Mouse (Mus musculus) ovary, postnatal 36 days (tissue): ENCODE measurements around the gene Gtf3c1.
"Not testable (repeated sequence)": the region's sequence is repeated elsewhere in the genome, so short reads cannot be mapped to it uniquely, and the experiment has no call there.

Experiments
- DNase-seq: peaks from one replicate; pipeline ENCODE4 v3.0.0; 2022; ENCODE audit warnings: low spot score, mixed read lengths

Gene Gtf3c1

DNA sequence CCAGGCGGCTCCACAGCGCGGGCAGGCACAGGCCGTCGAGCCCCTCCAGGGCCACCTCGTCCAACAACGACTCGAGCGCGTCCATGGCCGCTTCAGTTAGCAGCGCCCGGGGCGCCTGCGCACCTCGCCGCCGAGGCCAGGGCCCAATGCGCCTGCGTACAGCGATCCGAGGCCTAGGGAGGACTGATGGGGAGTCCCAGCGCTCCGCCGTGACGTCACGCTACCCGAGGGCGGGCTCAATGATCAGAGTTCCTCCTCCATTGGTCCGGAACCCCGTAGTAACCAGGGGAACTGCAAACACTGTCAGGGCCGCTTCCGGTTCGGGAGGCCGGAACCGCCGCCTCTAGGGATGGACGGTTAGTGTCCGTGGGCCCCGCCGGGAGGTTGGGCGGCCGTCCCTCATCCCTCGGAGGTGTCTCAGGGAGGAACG lies at the start of gene Gtf3c1, which contains the start of gene D430042O09Rik:
Gene Gtf3c1 (minus strand): TSS at position 188 of the 430 bp plus-strand sequence.
Gene D430042O09Rik (plus strand): TSS at position 296 of the 430 bp plus-strand sequence.
- peak; percentile 100 for DNase-seq

DNA sequence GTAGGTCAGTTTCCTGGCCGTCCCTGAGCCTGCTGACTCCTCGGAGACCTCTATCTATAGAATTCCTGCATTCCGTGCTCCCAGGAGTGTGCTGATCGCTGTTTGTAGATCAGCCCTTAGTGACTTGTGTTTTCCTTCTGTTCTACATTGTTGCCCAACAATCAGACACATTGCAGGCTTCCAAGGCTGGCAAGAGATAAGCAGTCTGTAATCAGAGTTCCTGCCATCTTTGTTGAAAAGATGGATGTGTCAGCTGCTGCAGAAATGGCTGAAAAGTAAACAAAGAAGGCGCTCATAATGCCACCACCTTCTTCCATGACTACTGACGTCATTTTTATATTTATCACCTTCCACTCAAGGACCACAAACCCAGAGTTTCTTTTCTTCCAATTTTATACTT lies 49.2 kb upstream of the Gtf3c1 start:
- DNase-seq = no peak

DNA sequence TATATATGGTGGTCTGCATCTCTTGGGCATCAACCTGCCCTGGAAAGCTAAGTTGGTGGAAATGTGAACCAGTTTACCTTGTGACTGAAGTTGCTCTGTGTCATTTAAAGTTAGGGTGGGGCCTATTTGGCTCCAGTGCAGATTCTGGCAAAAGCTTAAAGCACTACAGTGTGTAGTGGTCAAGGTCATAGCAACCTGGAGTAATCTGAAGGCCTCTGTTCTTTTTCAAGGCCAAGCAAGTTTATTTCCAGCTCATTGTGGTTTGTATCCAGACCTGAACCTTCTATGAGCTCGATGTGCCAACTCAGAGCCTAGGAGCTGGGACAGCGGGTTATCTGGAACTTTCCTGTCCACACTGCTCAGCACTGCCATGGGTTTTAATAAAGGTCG lies 45.7 kb upstream of the Gtf3c1 start:
- DNase-seq = no peak

DNA sequence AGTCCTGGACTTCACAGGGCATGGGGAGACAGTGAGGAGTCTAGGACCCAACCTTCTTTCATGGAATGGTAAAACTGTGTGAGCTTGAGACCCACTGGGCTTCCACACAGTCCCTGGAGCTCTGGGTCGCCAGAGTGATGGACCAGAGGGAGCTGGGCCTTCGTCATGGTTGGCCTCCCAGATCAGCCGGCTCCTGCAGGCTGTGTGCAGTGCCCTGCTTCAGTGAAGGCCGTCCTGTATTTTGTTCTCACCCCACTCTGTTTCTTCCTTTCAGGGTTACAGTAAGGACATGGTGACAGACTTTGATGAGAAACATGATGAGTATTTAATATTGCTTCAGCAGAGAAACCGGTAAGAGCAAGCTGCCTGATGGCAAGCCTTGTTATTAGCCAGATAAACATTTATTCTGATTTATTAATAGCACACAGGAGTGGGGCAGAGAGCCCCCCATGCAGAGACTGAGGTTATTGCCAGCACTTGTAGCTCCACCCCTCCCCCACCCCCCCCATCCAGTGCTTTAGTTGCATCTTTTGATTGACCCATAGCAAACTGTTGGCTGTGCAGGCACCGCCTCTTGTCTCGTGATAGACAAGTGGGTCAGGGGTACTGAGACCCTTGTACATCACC lies 45.2 kb upstream of the Gtf3c1 start:
- no peak for DNase-seq

DNA sequence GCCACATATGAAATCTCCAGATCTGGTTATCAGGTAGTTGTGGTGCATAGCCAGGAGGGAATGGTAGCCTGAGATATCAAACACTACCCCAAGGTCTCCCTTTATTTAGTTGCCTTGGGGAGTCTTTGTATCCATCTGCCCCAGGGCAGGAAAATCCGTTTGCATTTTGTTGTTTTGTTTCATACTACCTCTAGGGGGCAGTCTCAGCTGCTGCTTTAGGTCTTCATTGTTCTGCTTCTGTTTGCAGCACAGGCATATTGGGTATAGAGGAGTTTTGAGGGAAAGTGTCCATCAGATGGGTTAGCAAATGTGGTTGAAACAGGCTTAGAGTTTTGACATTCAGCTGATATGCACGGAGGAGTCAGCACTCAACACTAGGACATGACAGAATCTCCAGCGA lies 40.6 kb upstream of the Gtf3c1 start:
- no peak for DNase-seq

DNA sequence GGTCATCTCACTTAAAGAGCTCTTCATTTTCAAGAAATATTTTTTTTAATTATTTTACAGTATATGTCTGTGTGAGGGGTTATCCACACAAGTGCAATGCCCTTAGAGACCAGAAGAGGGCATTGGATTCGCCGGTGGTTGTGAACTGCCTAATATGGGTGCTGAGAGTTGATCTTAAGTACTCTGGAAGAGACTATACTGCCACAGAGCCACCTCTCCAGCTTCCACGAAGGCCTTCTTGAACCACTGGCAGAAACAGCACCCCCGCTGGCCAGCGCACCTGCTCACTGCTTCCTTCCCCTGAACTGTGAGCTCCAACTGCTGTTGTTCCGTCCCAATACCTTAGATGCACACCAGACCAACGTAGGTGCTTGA lies 39.7 kb upstream of the Gtf3c1 start:
- DNase-seq = no peak

DNA sequence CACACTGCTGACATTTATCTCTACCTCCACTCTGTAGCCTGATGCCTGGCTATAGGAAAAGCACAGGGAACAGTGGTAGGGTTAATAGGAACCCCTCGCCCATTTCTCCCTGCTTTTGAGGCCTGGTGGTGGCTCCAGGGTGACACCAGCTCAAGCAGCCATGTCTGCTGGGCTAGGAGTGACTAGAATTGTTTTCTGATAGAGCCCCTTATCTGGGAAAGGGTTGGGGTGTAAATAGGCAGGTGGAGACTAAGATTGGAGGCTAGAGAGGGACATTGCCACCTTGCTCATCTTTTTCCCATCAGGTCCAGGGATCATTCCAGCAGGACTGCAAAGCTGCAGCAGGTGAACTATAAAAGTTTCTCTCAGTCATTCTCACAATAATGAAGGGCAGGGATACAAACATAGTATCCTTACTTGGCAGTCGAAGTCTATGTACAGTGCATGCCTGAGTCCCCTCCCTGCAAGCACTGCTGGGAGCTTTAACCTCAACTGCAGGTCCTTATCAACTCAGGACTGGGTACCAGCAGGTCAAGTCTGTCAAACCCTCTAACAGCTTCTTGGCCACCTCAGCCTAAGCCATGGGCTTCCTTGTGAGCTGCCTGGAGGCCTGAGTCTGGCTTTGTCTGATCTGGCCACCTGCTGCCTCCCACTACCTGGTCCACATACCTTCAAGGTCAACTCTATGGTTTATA lies 39.2 kb upstream of the Gtf3c1 start:
- no peak for DNase-seq

DNA sequence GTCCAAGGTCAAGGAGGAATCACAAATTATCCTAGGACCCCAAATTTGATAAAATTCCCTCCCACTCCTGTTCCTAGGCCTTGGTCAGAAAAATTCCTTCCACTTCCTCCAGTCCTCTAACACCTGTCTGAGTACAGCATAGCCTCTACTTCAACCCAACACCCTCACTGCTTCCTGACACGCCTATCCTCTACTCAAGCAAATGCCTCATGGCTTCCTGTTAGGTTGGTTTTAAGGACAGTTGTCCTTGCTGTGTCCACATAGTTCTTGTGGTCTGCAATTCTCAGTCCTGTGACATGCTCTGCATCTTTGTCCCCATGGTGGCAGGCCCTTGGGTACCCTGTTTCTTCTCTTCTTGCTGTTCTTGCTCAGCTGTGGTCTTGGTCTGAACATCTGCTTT lies 37.2 kb upstream of the Gtf3c1 start:
- DNase-seq = no peak

DNA sequence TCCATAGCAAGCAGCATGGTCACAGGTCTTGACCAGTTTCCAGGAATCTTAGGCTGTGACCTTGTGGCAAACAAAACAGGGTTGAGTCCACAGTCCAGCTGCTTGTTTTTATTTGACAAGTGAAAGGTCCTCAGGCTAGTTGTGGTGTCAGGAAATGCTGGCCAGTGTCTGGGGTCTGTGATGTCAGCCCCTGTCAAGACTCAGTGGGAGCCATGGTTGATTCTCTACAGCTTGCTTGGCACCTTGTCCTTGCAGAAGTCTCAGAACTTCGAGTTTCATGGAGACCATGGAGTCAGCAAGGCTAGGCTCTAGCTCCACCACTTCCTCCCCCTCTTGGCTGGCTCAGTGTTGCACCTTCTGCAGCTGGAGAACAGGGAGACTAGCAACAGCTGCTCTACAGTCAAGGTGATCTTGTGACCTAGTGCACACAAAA lies 33.7 kb upstream of the Gtf3c1 start:
- peak; percentile 31 for DNase-seq

DNA sequence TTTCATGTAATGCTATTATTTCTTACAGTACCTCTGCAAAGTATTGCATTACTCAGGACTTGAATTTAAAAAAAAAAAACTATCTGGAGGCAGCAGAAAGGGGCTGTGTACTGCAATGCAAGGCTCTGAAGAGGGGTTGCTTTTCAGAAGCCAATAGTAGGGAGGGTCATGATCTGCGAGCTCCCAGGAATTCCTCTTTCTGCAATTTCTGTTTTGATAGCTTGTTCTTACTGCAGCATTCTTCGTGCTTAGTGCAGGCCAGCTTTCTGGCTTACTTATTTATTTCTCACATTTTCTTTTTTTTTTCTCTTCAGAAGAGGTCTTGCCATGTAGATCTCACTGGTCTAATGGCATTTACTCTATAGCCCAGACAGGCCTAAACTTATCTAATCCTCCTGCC lies 32.9 kb upstream of the Gtf3c1 start:
- no peak for DNase-seq

DNA sequence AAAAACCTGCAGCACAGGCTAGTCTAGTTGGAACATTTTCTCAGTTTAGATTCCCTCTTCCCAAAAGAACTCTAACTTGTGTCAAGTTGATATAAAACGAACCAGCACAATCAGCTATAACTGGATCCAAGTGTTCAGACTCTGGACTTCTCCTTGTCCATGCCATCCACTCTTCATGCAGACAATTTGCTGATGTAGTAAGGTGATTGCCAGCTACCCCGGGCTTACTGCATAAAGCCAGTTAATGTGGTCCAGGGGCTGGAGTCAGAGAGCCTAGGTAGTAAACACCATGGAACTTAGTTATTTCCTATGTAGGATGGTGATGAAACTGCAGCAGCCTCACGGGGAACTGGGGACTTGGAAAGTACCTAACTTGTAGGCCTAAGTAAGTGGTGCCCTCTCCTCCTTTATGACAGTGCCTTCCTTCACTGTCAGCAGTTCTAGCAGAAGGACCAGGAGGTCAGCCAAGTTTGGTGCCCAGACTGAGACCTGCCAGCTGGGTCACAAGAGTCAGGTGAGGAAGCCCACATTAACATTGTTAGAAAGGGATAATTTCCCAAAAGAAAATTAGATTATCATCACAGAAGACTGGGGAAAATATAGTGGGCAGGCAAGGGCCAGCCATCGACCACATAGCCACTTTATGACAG lies 28.9 kb upstream of the Gtf3c1 start:
- no peak for DNase-seq

DNA sequence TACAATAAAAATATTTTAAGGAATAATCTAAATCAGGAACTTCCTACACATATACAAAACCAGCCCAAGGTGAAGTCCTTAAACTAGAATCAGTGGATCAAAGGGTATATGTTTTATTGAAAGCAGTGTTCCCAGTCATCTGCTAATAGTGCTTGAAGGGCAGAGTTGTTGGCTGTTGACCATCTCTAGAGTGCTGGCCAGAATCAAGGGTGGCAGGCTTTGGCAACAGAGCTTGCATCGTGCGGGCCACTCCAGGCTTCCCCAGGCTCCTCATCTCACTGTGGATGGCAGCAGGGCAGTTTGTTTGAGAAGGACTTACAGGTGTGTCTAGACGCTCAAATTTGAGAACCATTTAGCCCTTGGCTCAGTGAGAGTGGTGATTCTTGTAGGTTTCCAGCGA lies 26.2 kb upstream of the Gtf3c1 start:
- DNase-seq = no peak

DNA sequence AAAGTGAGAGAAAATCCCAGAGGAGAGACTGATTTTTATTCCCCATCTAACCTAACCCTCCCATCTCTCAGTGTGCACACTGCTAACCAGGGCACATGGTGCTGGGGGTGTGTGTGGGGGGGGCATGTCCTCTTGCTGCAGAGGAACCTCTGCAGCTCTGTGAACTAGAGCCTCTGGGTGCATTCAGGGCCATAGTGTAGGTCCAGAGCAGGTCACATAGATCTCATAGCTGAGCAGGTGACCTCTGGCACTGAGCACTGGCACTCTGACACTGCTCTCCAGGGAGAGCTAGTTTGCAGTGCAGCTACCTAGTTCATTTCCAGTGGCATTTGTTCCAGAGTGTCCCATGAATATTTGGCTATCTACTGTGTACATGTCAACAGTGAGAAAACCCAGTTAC lies 24.1 kb upstream of the Gtf3c1 start:
- DNase-seq = no peak

DNA sequence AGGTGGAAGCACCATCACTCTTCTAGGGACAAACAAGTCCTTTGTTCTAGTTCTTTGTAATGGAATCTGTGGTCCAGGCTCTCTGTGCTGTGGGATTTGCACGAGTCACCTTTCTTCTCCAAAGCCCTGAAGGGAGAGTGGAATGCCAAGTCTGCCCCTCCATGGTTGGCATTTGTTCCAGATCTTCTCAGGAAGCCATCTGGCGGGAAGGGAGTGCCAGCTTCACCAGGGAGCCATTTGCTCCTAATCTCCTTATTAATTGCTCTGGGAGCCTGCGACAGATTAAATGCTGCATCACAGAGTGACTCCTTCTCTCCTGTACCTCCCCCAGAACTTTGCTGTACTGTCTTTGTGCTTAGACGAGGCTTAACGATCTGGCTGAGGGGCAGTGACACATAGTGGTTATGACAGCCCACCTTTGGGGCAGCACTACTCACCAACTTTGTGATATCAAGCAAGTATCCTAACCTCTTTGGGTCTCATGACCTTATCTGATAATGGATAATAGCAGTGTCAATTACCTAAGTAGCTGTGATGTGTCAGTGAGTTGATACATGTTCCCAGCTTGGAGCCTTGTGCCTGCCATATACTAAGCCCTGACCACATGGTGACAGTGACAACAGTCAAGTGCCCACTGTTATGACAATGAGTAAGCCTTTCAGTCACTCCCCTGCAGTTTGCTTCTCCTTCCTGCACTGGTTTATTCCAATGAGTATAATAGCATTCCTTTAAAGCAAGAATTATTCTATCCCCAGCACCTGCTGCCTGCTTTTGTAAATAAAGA lies 15.8 kb upstream of the Gtf3c1 start:
- no peak for DNase-seq

DNA sequence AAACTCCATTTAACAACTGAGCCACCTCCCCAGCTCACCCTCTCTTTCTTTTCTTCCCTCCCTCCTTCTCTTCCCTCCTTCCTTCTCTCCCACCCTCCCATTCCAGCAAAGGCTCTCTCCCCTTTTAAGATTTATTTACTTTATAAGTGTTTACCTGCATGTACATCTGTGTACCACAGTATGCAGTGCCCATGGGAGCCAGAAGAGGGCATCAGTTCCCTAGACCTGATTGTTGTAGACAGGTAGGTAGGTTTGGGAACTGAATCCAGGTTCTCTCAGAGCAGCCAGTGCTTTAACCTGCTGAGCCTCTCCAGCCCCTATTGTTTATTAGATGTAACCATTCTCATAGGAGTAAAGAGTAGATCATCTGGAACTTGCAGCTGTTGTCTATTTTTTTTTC lies 14.5 kb upstream of the Gtf3c1 start:
- DNase-seq = no peak

DNA sequence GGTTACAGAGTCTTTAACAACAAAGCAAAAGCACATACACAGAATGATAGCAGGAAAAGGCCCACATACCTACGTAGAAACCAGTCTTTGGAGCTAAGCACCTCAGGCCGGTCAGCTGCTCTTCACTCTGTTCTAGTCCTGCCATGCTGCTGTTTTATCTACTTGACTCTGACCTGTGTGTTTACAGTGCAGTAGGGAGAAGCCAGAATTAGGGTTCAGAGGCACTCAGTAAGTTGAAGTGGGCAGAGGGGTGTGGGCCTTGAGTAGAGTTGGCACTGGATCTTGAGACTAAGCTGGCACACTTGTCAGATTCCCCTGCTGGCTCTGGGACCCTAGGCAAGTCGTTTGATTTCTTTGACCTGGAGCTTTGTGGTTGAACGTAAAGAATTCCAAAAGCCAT lies 13.5 kb upstream of the Gtf3c1 start:
- DNase-seq = no peak

DNA sequence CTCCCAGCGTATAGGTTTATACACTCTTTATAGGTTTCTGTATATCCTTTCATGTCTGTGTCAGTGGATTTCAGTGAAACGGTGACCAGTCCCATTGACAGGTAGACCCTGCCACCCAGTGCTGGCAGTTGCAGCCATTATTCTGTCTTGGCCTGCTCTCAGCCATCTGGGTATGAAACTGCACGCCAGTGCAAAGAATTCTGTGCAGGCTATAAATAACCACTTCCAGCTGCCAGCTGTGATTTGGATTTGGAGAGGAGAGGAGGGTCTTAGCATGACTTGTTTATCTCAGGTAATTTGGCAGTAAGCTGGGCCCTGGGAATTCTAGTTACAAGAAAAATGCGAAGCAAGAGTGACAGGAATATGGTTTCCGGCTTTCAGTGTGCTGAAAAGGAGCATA lies 12.8 kb upstream of the Gtf3c1 start:
- DNase-seq = no peak

DNA sequence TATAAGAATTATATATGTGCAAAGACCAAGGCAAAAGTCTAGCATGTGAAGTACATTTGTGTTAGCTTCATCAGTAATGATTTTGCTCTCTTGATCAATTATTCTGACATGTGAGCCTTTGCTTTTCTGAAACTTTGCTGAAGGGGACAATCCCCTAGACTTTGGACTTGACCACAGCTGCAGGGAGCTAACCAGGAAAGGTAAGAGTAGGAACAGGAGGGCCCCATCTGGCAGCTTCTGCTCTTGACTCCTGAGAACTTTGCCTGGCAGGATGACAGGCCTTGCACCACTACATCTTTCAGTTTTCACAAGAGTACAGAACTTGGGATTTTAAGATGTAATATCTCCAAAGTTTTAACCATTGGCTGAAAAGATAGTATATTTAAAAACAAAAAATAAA lies 10.0 kb upstream of the Gtf3c1 start:
- no peak for DNase-seq

DNA sequence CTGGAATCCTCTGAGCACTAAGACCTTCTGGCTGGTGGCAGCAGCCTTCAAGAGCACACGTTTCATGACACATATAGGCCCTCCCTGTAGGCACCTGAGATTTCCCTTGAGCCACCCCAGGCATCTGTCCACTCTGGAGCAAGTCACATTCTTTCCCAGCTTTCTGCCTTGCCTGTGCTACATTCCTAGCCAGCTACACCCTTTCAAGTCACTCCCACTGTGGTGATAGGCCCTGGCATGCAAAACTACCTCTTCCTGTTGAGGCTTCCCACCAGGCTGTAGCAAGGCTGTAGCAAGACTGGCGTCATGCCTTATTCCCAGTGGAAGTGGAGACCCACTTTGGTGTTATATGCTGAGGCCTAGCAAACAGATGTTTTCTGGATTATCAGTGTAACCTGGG lies 9.1 kb upstream of the Gtf3c1 start:
- DNase-seq = no peak

DNA sequence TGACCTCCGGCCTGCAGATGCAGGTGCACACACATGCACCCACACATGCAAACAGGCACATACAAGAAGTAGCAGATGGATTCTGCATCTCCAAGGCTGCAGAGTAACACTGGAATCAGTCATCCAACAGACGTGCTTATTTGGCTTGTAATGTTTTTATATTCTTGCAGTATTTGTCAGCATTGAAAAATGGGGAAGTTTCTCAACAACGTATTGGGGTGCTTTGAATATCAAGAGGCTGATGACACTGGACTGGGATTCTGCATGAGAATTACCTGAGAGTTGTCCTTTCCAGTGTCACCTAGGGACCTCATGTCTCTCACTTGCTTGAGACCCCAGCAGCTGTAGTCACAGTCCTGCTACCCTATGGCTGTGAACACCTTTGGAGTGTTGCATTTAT lies 7.2 kb upstream of the Gtf3c1 start:
- DNase-seq = no peak

DNA sequence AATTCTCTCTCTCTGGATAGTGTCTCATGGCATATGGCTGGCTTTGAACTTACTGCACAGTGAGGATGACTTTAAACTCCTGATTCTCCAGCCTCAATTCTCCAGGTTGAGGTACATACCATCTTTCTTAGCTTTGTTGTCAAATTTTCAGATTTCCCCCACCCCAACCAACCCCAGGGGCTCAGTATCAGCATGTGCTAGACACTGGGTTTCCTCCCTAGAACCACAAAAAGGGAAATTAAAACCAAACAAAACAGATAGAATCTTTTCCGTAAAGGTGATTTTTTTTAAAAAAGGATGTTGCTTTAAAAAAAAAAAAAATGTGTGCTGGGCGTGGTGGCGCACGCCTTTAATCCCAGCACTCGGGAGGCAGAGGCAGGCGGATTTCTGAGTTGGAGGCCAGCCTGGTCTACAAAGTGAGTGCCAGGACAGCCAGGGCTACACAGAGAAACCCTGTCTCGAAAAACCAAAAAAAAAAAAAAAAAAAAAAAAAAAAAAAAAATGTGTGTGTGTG lies 6.0 kb upstream of the Gtf3c1 start:
- DNase-seq = not testable (repeated sequence)

DNA sequence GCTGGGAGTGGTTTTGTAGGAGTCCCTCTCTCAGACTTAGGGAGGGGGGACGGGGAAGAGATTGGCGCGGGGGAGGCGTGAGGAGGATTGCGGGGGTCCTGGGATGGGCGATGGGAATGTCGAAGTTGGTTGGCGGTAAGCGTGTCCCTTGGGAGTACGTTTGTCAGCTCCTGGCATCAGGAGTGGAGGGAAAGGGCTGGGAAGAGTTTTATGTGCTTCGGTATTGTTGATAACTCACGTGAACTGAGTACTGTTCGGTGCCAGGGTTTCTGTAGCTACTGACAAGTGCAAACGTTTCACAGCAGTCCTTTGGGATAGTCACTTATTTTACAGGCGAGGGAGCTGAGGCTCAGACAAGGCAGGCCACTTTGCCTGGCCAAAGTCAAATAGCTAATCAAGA lies 520 bp upstream of the Gtf3c1 start:
- no peak for DNase-seq
